Mouse (Mus musculus) megakaryocyte, embryonic 14.5 days (primary cell): ENCODE data around the gene Nxn. TPM values are rescaled to one million over a fixed set of nuclear protein-coding genes. Genes with fewer than 3 reads are reported as not detected.

Experiments used
- H3K27me3 ChIP-seq: replicated peaks from 2 replicates; pipeline ENCODE3; 2012; ENCODE audit warnings: inconsistent platforms
- H3K36me3 ChIP-seq: replicated peaks from 2 replicates; pipeline ENCODE3; 2012; ENCODE audit warnings: low read length, inconsistent platforms, mixed read lengths
- H3K4me1 ChIP-seq: 2 replicates; pipeline ENCODE4 v1.6.1; 2012; ENCODE audit warnings: inconsistent platforms
- H3K4me3 ChIP-seq: replicated peaks from 2 replicates; pipeline ENCODE3; 2012; ENCODE audit warnings: moderate library complexity, mild to moderate bottlenecking, inconsistent platforms
- H3K9me3 ChIP-seq: 2 replicates; pipeline ENCODE4 v1.6.1; 2012; ENCODE audit warnings: inconsistent platforms
- FLI1 ChIP-seq: IDR thresholded peaks from 2 replicates; pipeline ENCODE4 v1.6.1; 2012; ENCODE audit warnings: low read length, inconsistent platforms, mixed read lengths
- GATA1 ChIP-seq: IDR thresholded peaks from 3 replicates; pipeline ENCODE4 v1.6.1; 2012; ENCODE audit warnings: mixed read lengths, low read length, inconsistent platforms, borderline replicate concordance
- polyA plus RNA-seq: library from polyadenylated mRNA; stranded (reverse); fragments of >175 nt; gene quantifications from 2 replicates; pipeline ENCODE4 v1.2.3, GENCODE M21; 2012; ENCODE audit warnings: low replicate concordance; ENCODE audit not compliant: insufficient read depth

Nxn gene
- polyA plus RNA-seq, 1 experiment: 4.1 TPM

GRCm38 (mm10) chr11:76326051-76326450 lies 72.9 kb downstream of the Nxn start:
- H3K4me1 ChIP-seq: peaks cover 39% of the 10 kb centered on the region
- no peaks in the 10 kb centered on the region for H3K9me3 ChIP-seq

GRCm38 (mm10) chr11:76324801-76325200 lies 74.1 kb downstream of the Nxn start:
- Histone ChIP-seq H3K36me3 (no peaks in the 10 kb centered on the region), H3K4me3 (no peak overlapping the region)
- TF ChIP-seq FLI1: no peak
- no peak for TF ChIP-seq GATA1

More at GRCm38 (mm10) chr11:76326051-76326450, 72.9 kb downstream of the Nxn start:
- Histone ChIP-seq H3K4me3 (no peak overlapping the region), H3K27me3 (peaks cover 17% of the 10 kb centered on the region), H3K36me3 (no peaks in the 10 kb centered on the region)
- no peak for TF ChIP-seq GATA1
- no peak for TF ChIP-seq FLI1

GRCm38 (mm10) chr11:76324207-76324606 lies 74.7 kb downstream of the Nxn start:
- Histone ChIP-seq H3K9me3 (0 out of 2 replicates have a peak, but pooled peaks cover 4% of the 10 kb centered on the region), H3K36me3 (no peaks in the 10 kb centered on the region), H3K27me3 (peaks cover 25% of the 10 kb centered on the region), H3K4me1 (peaks cover 38% of the 10 kb centered on the region), H3K4me3 (no peak overlapping the region)
- TF ChIP-seq GATA1: no peak
- no peak for TF ChIP-seq FLI1

More at GRCm38 (mm10) chr11:76324801-76325200, 74.1 kb downstream of the Nxn start:
- Histone ChIP-seq H3K27me3 (peaks cover 22% of the 10 kb centered on the region), H3K4me1 (peaks cover 38% of the 10 kb centered on the region), H3K9me3 (0 out of 2 replicates have a peak, but pooled peaks cover 4% of the 10 kb centered on the region)

GRCm38 (mm10) chr11:76322939-76323338 lies 76.0 kb downstream of the Nxn start:
- peaks cover 25% of the 10 kb centered on the region for H3K4me1 ChIP-seq
- peaks cover 30% of the 10 kb centered on the region for H3K27me3 ChIP-seq
- TF ChIP-seq FLI1: no peak
- TF ChIP-seq GATA1: no peak
- H3K9me3 ChIP-seq: 0 out of 2 replicates have a peak, but pooled peaks cover 4% of the 10 kb centered on the region
- H3K36me3 ChIP-seq: no peaks in the 10 kb centered on the region
- no peak overlapping the region for H3K4me3 ChIP-seq

GRCm38 (mm10) chr11:76322081-76322480 lies 76.9 kb downstream of the Nxn start:
- Histone ChIP-seq H3K4me1 (peaks cover 17% of the 10 kb centered on the region), H3K36me3 (no peaks in the 10 kb centered on the region), H3K4me3 (no peak overlapping the region), H3K9me3 (0 out of 2 replicates have a peak, but pooled peaks cover 4% of the 10 kb centered on the region), H3K27me3 (peaks cover 36% of the 10 kb centered on the region)
- TF ChIP-seq GATA1: no peak
- no peak for TF ChIP-seq FLI1

- Histone ChIP-seq H3K4me1 (peaks cover 24% of the 10 kb centered on the region), H3K27me3 (peaks cover 34% of the 10 kb centered on the region), H3K4me3 (no peak overlapping the region), H3K9me3 (0 out of 2 replicates have a peak, but pooled peaks cover 4% of the 10 kb centered on the region), H3K36me3 (no peaks in the 10 kb centered on the region)
- no peak for TF ChIP-seq GATA1
- no peak for TF ChIP-seq FLI1
These were observed 78.5 kb downstream of the Nxn start for GRCm38 (mm10) chr11:76320475-76320874.

- TF ChIP-seq FLI1: no peak
- no peak for TF ChIP-seq GATA1
- Histone ChIP-seq H3K9me3 (0 out of 2 replicates have a peak, but pooled peaks cover 4% of the 10 kb centered on the region), H3K27me3 (peaks cover 32% of the 10 kb centered on the region), H3K36me3 (no peaks in the 10 kb centered on the region), H3K4me1 (peaks cover 29% of the 10 kb centered on the region), H3K4me3 (no peak overlapping the region)
These were observed 79.1 kb downstream of the Nxn start for GRCm38 (mm10) chr11:76319714-76320435.

- H3K27me3 ChIP-seq: peaks cover 33% of the 10 kb centered on the region
- peaks cover 29% of the 10 kb centered on the region for H3K4me1 ChIP-seq
- H3K9me3 ChIP-seq: 0 out of 2 replicates have a peak, but pooled peaks cover 4% of the 10 kb centered on the region
- TF ChIP-seq FLI1 (no peak), GATA1 (no peak)
- no peak overlapping the region for H3K4me3 ChIP-seq
- H3K36me3 ChIP-seq: no peaks in the 10 kb centered on the region
These were observed 81.0 kb downstream of the Nxn start for GRCm38 (mm10) chr11:76317904-76318303.

- Histone ChIP-seq H3K4me1 (peaks cover 27% of the 10 kb centered on the region), H3K27me3 (peaks cover 37% of the 10 kb centered on the region), H3K9me3 (0 out of 2 replicates have a peak, but pooled peaks cover 4% of the 10 kb centered on the region), H3K36me3 (no peaks in the 10 kb centered on the region), H3K4me3 (no peak overlapping the region)
- no peak for TF ChIP-seq FLI1
- no peak for TF ChIP-seq GATA1
These were observed 83.0 kb downstream of the Nxn start for GRCm38 (mm10) chr11:76315785-76316444.

GRCm38 (mm10) chr11:76314741-76315140 lies 84.2 kb downstream of the Nxn start:
- Histone ChIP-seq H3K4me3 (no peak overlapping the region), H3K27me3 (peaks cover 35% of the 10 kb centered on the region), H3K36me3 (no peaks in the 10 kb centered on the region), H3K4me1 (peaks cover 29% of the 10 kb centered on the region), H3K9me3 (no peaks in the 10 kb centered on the region)
- no peak for TF ChIP-seq GATA1
- TF ChIP-seq FLI1: no peak
